Mouse (Mus musculus): ENCODE results near the gene Mrps18c. TPM values are rescaled to one million over a fixed set of nuclear protein-coding genes. Genes with fewer than 3 reads are reported as not detected.

The Mrps18c gene
- 1.8 and 3.4 TPM in 2 replicates for polyA plus RNA-seq (2012; rRNA removed)

DNA sequence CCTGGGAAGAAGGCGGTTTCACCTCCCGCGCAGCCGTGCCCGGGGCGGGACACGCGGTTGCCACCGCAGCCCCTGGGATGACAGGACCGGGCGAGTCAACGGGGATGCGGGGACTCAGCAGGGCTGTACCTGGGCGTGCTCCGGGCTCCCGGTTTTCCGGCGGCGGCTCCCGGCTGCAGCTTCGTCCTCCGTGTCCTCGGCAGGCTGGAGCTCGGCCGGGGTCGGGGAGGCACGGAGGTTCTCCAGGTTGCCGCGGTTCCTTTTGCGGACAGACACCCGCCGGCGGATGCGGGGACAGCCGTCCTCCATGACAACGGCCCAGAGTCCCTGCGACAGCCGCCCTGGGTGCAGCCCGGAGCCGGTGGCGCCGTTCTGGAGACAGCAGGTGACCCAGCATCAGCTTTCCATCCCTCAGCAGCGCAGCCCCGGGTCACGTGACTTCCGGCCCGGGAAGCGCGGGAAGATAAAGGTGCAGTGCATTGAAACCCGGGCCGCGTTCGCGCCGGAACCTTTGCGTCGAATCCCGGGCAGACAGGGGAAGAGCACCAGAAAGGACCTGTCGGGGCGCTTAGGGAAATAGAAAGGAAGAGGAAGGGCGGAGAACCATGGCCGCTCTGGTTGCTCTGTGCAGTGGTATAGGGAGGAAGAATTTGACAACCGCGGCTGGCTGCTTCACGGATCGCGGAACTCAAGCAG, at the start of gene Mrps18c, which contains the start of gene Helq:
Mrps18c (plus strand) TSS at position 463 of the 696 bp plus-strand sequence.
Helq (minus strand) TSS at position 434 of the 696 bp plus-strand sequence.
- TF ChIP-seq CTCF (IDR thresholded peaks at IDR 0.05; ENCODE audit: extremely low read depth, insufficient read length, insufficient replicate concordance, low read depth, low read length), result no peak
- peak; percentile 67 for TF ChIP-seq POLR2A (IDR thresholded peaks at IDR 0.05; ENCODE audit: low read depth, low read length)
- WGBS, result under 1% methylated on average over 67 of the region's 67 CpGs
- Histone ChIP-seq H3K27me3 (ENCODE audit: control insufficient read depth, insufficient read depth, low read length) (no peaks in the 10 kb centered on the region), H3K4me1 (ENCODE audit: control insufficient read depth, insufficient read depth, insufficient read length, low read length) (no peaks in the 10 kb centered on the region), H3K36me3 (ENCODE audit: control insufficient read depth, insufficient read depth, low read length) (peaks cover 21% of the 10 kb centered on the region), H3K4me3 (ENCODE audit: low read depth, low read length) (peak within 1 kb of the TSS; percentile 82), H3K27ac (ENCODE audit: insufficient read depth, low read depth, low read length) (peak within 1 kb of the TSS; percentile 10; the same call in 1 of the 2 replicates)

- no peaks in the 10 kb centered on the region for H3K36me3 ChIP-seq (ENCODE audit: control insufficient read depth, insufficient read depth, low read length)
- no peak for TF ChIP-seq CTCF (IDR thresholded peaks at IDR 0.05; ENCODE audit: extremely low read depth, insufficient read length, insufficient replicate concordance, low read depth, low read length)
- no peak for TF ChIP-seq POLR2A (IDR thresholded peaks at IDR 0.05; ENCODE audit: low read depth, low read length)
- no peaks in the 10 kb centered on the region for H3K27me3 ChIP-seq (ENCODE audit: control insufficient read depth, insufficient read depth, low read length)
- H3K4me1 ChIP-seq (ENCODE audit: control insufficient read depth, insufficient read depth, insufficient read length, low read length), result no peaks in the 10 kb centered on the region
- no peak overlapping the region for H3K4me3 ChIP-seq (ENCODE audit: low read depth, low read length)
- 76% methylated on average over 10 of the region's 10 CpGs for WGBS
- H3K27ac ChIP-seq (ENCODE audit: insufficient read depth, low read depth, low read length), result no peak overlapping the region
Observed at GRCm38 (mm10) chr5:100750617-100751255, 47.7 kb upstream of the Mrps18c start.

DNA sequence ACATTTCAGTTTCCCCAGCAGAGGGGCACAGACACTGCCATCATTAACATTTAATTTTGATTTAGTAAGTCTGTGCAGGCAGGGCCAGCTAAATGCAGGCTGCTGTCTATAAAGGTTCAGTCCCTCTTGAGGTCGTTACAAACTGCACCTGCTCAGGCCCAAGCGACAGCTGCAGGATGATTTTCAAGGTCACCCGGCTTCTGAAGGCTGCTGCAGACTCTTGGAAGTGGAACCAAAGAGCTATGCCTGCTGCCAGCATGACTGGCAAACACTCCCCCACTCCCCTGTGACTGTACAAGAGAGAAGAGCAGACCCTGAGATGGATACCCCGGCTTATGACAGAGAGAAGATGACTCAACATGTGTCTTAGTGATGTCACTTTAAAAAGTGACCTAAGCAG, 46.8 kb upstream of the Mrps18c start:
- Histone ChIP-seq H3K36me3 (ENCODE audit: control insufficient read depth, insufficient read depth, low read length) (no peaks in the 10 kb centered on the region), H3K4me3 (ENCODE audit: low read depth, low read length) (no peak overlapping the region), H3K27ac (ENCODE audit: insufficient read depth, low read depth, low read length) (no peak overlapping the region), H3K4me1 (ENCODE audit: control insufficient read depth, insufficient read depth, insufficient read length, low read length) (no peaks in the 10 kb centered on the region), H3K27me3 (ENCODE audit: control insufficient read depth, insufficient read depth, low read length) (no peaks in the 10 kb centered on the region)
- TF ChIP-seq CTCF (IDR thresholded peaks at IDR 0.05; ENCODE audit: extremely low read depth, insufficient read length, insufficient replicate concordance, low read depth, low read length) (no peak), POLR2A (IDR thresholded peaks at IDR 0.05; ENCODE audit: low read depth, low read length) (no peak)
- 33% methylated on average over 4 of the region's 4 CpGs for WGBS

DNA sequence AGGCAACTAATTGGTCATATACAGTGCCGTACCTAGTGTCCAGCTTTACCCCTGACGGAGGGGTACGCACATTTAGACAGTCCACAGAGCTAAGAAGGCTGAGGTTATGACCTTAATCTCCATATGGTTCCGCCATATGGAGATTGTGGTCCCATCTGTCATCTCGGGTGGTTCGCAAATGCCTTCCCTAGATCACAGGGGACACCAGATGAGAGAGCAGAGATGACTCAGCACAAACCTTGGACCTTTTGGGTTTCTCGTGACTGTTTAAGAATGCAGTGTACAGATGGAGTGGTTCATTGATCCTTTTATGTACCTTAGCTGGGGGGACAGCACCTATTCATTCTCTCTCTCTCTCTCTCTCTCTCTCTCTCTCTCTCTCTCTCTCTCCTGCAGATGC, 45.0 kb upstream of the Mrps18c start:
- H3K36me3 ChIP-seq (ENCODE audit: control insufficient read depth, insufficient read depth, low read length), result no peaks in the 10 kb centered on the region

GRCm38 (mm10) chr5:100758121-100758520, 40.3 kb upstream of the Mrps18c start:
- WGBS, result 93% methylated on average over 5 of the region's 5 CpGs
- no peaks in the 10 kb centered on the region for H3K4me1 ChIP-seq (ENCODE audit: control insufficient read depth, insufficient read depth, insufficient read length, low read length)
- TF ChIP-seq CTCF (IDR thresholded peaks at IDR 0.05; ENCODE audit: extremely low read depth, insufficient read length, insufficient replicate concordance, low read depth, low read length) (no peak), POLR2A (IDR thresholded peaks at IDR 0.05; ENCODE audit: low read depth, low read length) (no peak)
- H3K27ac ChIP-seq (ENCODE audit: insufficient read depth, low read depth, low read length), result no peak overlapping the region
- no peaks in the 10 kb centered on the region for H3K27me3 ChIP-seq (ENCODE audit: control insufficient read depth, insufficient read depth, low read length)
- H3K36me3 ChIP-seq (ENCODE audit: control insufficient read depth, insufficient read depth, low read length), result peaks cover 3% of the 10 kb centered on the region; the same call in 1 of the 2 replicates
- no peak overlapping the region for H3K4me3 ChIP-seq (ENCODE audit: low read depth, low read length)

More for the DNA sequence above, 45.0 kb upstream of the Mrps18c start:
- no peak overlapping the region for H3K27ac ChIP-seq (ENCODE audit: insufficient read depth, low read depth, low read length)
- no peaks in the 10 kb centered on the region for H3K27me3 ChIP-seq (ENCODE audit: control insufficient read depth, insufficient read depth, low read length)
- TF ChIP-seq POLR2A (IDR thresholded peaks at IDR 0.05; ENCODE audit: low read depth, low read length) (no peak), CTCF (IDR thresholded peaks at IDR 0.05; ENCODE audit: extremely low read depth, insufficient read length, insufficient replicate concordance, low read depth, low read length) (no peak)
- H3K4me3 ChIP-seq (ENCODE audit: low read depth, low read length), result no peak overlapping the region
- 72% methylated on average over 7 of the region's 7 CpGs for WGBS
- H3K4me1 ChIP-seq (ENCODE audit: control insufficient read depth, insufficient read depth, insufficient read length, low read length), result no peaks in the 10 kb centered on the region

DNA sequence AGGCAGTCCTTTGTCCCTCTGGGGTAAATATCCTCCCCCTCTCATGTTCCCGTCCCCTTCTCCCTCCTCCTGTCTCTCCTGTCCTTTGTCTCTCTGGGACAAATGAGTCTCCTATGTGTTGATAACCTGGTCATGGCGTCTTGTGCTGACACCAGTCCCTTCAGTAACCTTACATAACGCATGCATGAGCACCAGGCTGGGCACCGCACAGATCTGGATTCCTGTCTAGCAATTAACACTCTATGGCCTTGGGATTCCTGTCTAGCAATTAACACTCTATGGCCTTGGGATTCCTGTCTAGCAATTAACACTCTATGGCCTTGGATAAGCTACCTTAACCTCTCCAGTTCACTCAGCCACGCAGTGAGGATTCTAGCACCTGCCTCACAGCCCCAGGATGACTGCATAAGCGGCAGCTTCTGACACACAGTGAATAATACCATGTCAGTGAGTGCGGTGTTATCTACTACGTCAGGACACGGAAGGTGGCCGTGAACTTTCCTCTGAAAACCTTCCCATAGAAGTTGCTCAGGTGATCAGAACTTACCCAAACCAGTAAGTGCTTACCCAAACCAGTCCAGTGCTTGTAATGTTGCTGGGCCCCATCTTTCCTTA, 38.3 kb upstream of the Mrps18c start:
- Histone ChIP-seq H3K4me3 (ENCODE audit: low read depth, low read length) (no peak overlapping the region), H3K4me1 (ENCODE audit: control insufficient read depth, insufficient read depth, insufficient read length, low read length) (no peaks in the 10 kb centered on the region), H3K36me3 (ENCODE audit: control insufficient read depth, insufficient read depth, low read length) (peaks cover 16% of the 10 kb centered on the region), H3K27ac (ENCODE audit: insufficient read depth, low read depth, low read length) (no peak overlapping the region), H3K27me3 (ENCODE audit: control insufficient read depth, insufficient read depth, low read length) (no peaks in the 10 kb centered on the region)
- TF ChIP-seq POLR2A (IDR thresholded peaks at IDR 0.05; ENCODE audit: low read depth, low read length) (no peak), CTCF (IDR thresholded peaks at IDR 0.05; ENCODE audit: extremely low read depth, insufficient read length, insufficient replicate concordance, low read depth, low read length) (no peak)
- 65% methylated on average over 10 of the region's 10 CpGs for WGBS

- TF ChIP-seq CTCF (IDR thresholded peaks at IDR 0.05; ENCODE audit: extremely low read depth, insufficient read length, insufficient replicate concordance, low read depth, low read length), result no peak
- TF ChIP-seq POLR2A (IDR thresholded peaks at IDR 0.05; ENCODE audit: low read depth, low read length), result no peak
- peaks cover 21% of the 10 kb centered on the region for H3K36me3 ChIP-seq (ENCODE audit: control insufficient read depth, insufficient read depth, low read length)
- H3K27me3 ChIP-seq (ENCODE audit: control insufficient read depth, insufficient read depth, low read length), result no peaks in the 10 kb centered on the region
- no peaks in the 10 kb centered on the region for H3K4me1 ChIP-seq (ENCODE audit: control insufficient read depth, insufficient read depth, insufficient read length, low read length)
- no peak overlapping the region for H3K4me3 ChIP-seq (ENCODE audit: low read depth, low read length)
- WGBS, result 88% methylated on average over 7 of the region's 7 CpGs
- no peak overlapping the region for H3K27ac ChIP-seq (ENCODE audit: insufficient read depth, low read depth, low read length)
Observed at GRCm38 (mm10) chr5:100761736-100762135, 36.7 kb upstream of the Mrps18c start.
